Mouse (Mus musculus): ENCODE measurements around the gene Tcp1. TPM values are rescaled to one million over a fixed set of nuclear protein-coding genes. Genes with fewer than 3 reads are reported as not detected.
A peak's percentile ranks its signal among the peaks of the same experiment; 100 is the strongest.

Gene Tcp1
- 143 and 144 TPM in 2 replicates for polyA plus RNA-seq (2015; fragmentation: Nextera tagmentation; extraction: Ambion mirVana)

- no peak for TF ChIP-seq CTCF (IDR thresholded peaks at IDR 0.05; ENCODE audit: low read depth)
- Histone ChIP-seq H3K4me2 (replicated peaks; ENCODE audit: low read depth) (peak within 1 kb of the TSS; percentile 85), H3K9ac (ENCODE audit: low read depth, low read length) (peak within 1 kb of the TSS; percentile 96), H3K4me3 (ENCODE audit: low read depth, low read length) (peak within 1 kb of the TSS; percentile 90), H3K27ac (ENCODE audit: low read depth, low read length) (peak within 1 kb of the TSS; percentile 89), H3K36me3 (ENCODE audit: control insufficient read depth, insufficient read depth) (peaks cover 46% of the 10 kb centered on the region), H3K27me3 (replicated peaks; ENCODE audit: control insufficient read depth, insufficient read depth, low read length) (no peaks in the 10 kb centered on the region), H3K4me1 (replicated peaks; ENCODE audit: control insufficient read depth, insufficient read depth, low read length) (no peaks in the 10 kb centered on the region), H3K9me3 (ENCODE audit: control insufficient read depth) (no peaks in the 10 kb centered on the region)
- ATAC-seq, result peak; percentile 19
- WGBS, result 1% methylated on average over 18 of the region's 18 CpGs
These were observed at the start of gene Tcp1 for GRCm38 (mm10) chr17:12915488-12915880. TSS of gene Tcp1 (plus strand) at chr17:12915701.

- no peaks in the 10 kb centered on the region for H3K4me1 ChIP-seq (replicated peaks; ENCODE audit: control insufficient read depth, insufficient read depth, low read length)
- 84% methylated on average over 10 of the region's 10 CpGs for WGBS
- ATAC-seq, result no peak
- H3K9me3 ChIP-seq (ENCODE audit: control insufficient read depth), result no peaks in the 10 kb centered on the region
- no peak overlapping the region for H3K9ac ChIP-seq (ENCODE audit: low read depth, low read length)
- H3K4me3 ChIP-seq (ENCODE audit: low read depth, low read length), result no peak overlapping the region
- H3K27ac ChIP-seq (ENCODE audit: low read depth, low read length), result no peak overlapping the region
- H3K27me3 ChIP-seq (replicated peaks; ENCODE audit: control insufficient read depth, insufficient read depth, low read length), result no peaks in the 10 kb centered on the region
- no peaks in the 10 kb centered on the region for H3K36me3 ChIP-seq (ENCODE audit: control insufficient read depth, insufficient read depth)
- no peak overlapping the region for H3K4me2 ChIP-seq (replicated peaks; ENCODE audit: low read depth)
- TF ChIP-seq CTCF (IDR thresholded peaks at IDR 0.05; ENCODE audit: low read depth), result no peak
These were observed 48.6 kb upstream of the Tcp1 start for GRCm38 (mm10) chr17:12866853-12867252.

- H3K9ac ChIP-seq (ENCODE audit: low read depth, low read length), result no peak within 1 kb of the TSS
- no peaks in the 10 kb centered on the region for H3K9me3 ChIP-seq (ENCODE audit: control insufficient read depth)
- no peaks in the 10 kb centered on the region for H3K27me3 ChIP-seq (replicated peaks; ENCODE audit: control insufficient read depth, insufficient read depth, low read length)
- TF ChIP-seq CTCF (IDR thresholded peaks at IDR 0.05; ENCODE audit: low read depth), result no peak
- ATAC-seq, result no peak
- H3K36me3 ChIP-seq (ENCODE audit: control insufficient read depth, insufficient read depth), result no peaks in the 10 kb centered on the region
- H3K4me2 ChIP-seq (replicated peaks; ENCODE audit: low read depth), result no peak within 1 kb of the TSS
- H3K4me1 ChIP-seq (replicated peaks; ENCODE audit: control insufficient read depth, insufficient read depth, low read length), result no peaks in the 10 kb centered on the region
- no peak within 1 kb of the TSS for H3K4me3 ChIP-seq (ENCODE audit: low read depth, low read length)
- 23% methylated on average over 2 of the region's 2 CpGs for whole genome bisulfite sequencing
- no peak within 1 kb of the TSS for H3K27ac ChIP-seq (ENCODE audit: low read depth, low read length)
These were observed 47.5 kb upstream of the Tcp1 start, which contains the start of gene Mas1 for GRCm38 (mm10) chr17:12868043-12868442. TSS of gene Mas1 (minus strand) at chr17:12868143.

GRCm38 (mm10) chr17:12868640-12869039 lies 46.9 kb upstream of the Tcp1 start:
- Histone ChIP-seq H3K9ac (ENCODE audit: low read depth, low read length) (no peak overlapping the region), H3K4me3 (ENCODE audit: low read depth, low read length) (no peak overlapping the region), H3K4me2 (replicated peaks; ENCODE audit: low read depth) (no peak overlapping the region), H3K4me1 (replicated peaks; ENCODE audit: control insufficient read depth, insufficient read depth, low read length) (no peaks in the 10 kb centered on the region), H3K36me3 (ENCODE audit: control insufficient read depth, insufficient read depth) (no peaks in the 10 kb centered on the region), H3K27me3 (replicated peaks; ENCODE audit: control insufficient read depth, insufficient read depth, low read length) (no peaks in the 10 kb centered on the region), H3K27ac (ENCODE audit: low read depth, low read length) (no peak overlapping the region), H3K9me3 (ENCODE audit: control insufficient read depth) (no peaks in the 10 kb centered on the region)
- WGBS, result 21% methylated on average over 4 of the region's 4 CpGs
- ATAC-seq, result no peak
- TF ChIP-seq CTCF (IDR thresholded peaks at IDR 0.05; ENCODE audit: low read depth), result peak; percentile 8; the same call in 1 of the 2 replicates

GRCm38 (mm10) chr17:12872275-12873028 lies 43.0 kb upstream of the Tcp1 start:
- Histone ChIP-seq H3K27me3 (replicated peaks; ENCODE audit: control insufficient read depth, insufficient read depth, low read length) (no peaks in the 10 kb centered on the region), H3K4me3 (ENCODE audit: low read depth, low read length) (no peak overlapping the region), H3K4me1 (replicated peaks; ENCODE audit: control insufficient read depth, insufficient read depth, low read length) (no peaks in the 10 kb centered on the region), H3K9ac (ENCODE audit: low read depth, low read length) (no peak overlapping the region), H3K9me3 (ENCODE audit: control insufficient read depth) (no peaks in the 10 kb centered on the region), H3K4me2 (replicated peaks; ENCODE audit: low read depth) (no peak overlapping the region), H3K36me3 (ENCODE audit: control insufficient read depth, insufficient read depth) (no peaks in the 10 kb centered on the region), H3K27ac (ENCODE audit: low read depth, low read length) (no peak overlapping the region)
- no peak for TF ChIP-seq CTCF (IDR thresholded peaks at IDR 0.05; ENCODE audit: low read depth)
- 74% methylated on average over 16 of the region's 16 CpGs for WGBS
- no peak for ATAC-seq

GRCm38 (mm10) chr17:12875734-12876133 lies 39.8 kb upstream of the Tcp1 start, which contains the start of gene Mrgprh:
TSS of gene Mrgprh (plus strand) at chr17:12876034.
- 76% methylated on average over 5 of the region's 5 CpGs for WGBS
- ATAC-seq, result no peak

More at GRCm38 (mm10) chr17:12875734-12876133, 39.8 kb upstream of the Tcp1 start, which contains the start of gene Mrgprh:
- no peaks in the 10 kb centered on the region for H3K4me1 ChIP-seq (replicated peaks; ENCODE audit: control insufficient read depth, insufficient read depth, low read length)
- no peak within 1 kb of the TSS for H3K4me2 ChIP-seq (replicated peaks; ENCODE audit: low read depth)
- no peak for TF ChIP-seq CTCF (IDR thresholded peaks at IDR 0.05; ENCODE audit: low read depth)
- H3K4me3 ChIP-seq (ENCODE audit: low read depth, low read length), result no peak within 1 kb of the TSS
- no peak within 1 kb of the TSS for H3K27ac ChIP-seq (ENCODE audit: low read depth, low read length)
- no peaks in the 10 kb centered on the region for H3K9me3 ChIP-seq (ENCODE audit: control insufficient read depth)
- no peaks in the 10 kb centered on the region for H3K36me3 ChIP-seq (ENCODE audit: control insufficient read depth, insufficient read depth)
- no peak within 1 kb of the TSS for H3K9ac ChIP-seq (ENCODE audit: low read depth, low read length)
- H3K27me3 ChIP-seq (replicated peaks; ENCODE audit: control insufficient read depth, insufficient read depth, low read length), result no peaks in the 10 kb centered on the region

Measured in intestine, postnatal 0 days (tissue).